Mouse (Mus musculus): ENCODE measurements around the gene Slc22a3. TPM values are rescaled to one million over a fixed set of nuclear protein-coding genes. Genes with fewer than 3 reads are reported as not detected.
A peak's percentile ranks its signal among the peaks of the same experiment; 100 is the strongest.

The Slc22a3 gene
- polyA plus RNA-seq, 1 experiment from 2014 or later: 2.1 TPM

DNA sequence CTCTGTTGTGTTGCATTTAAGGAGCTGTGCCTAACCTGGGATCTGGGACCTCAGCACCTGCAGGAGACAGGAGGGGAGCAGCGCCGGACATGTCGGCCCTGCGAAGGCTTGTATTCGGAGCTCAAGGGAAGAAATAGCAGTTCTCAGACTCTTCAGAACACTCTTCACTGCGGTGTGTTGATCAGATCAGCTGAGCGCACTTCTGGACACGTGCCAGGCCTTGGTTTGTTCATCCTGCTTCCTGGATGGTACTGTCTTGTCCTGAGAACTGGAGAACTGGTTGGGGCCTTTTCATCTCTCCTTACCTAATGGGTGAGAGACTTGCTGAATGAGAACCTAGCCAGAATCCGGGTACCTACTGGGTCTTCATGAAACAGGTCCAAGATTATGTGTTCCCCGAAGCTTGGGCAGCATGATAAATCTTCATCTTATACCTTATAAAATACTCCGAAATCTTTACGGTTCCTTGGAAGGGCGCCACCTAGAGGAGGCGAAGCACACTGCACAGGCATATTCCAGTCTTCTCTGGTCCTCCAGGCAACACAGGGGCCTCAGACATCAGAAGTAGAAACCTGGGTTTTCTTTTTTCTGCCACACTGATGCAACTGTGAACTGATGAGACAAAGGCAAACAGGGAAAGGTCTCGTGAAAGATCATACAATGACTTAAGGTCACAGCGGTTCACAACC, 86.5 kb downstream of the Slc22a3 start:
- 70% methylated on average over 16 of the region's 16 CpGs for WGBS
- Histone ChIP-seq H3K4me2 (no peak overlapping the region), H3K4me3 (no peak overlapping the region), H3K4me1 (0 out of 2 replicates have a peak, but pooled peaks cover 2% of the 10 kb centered on the region), H3K36me3 (no peaks in the 10 kb centered on the region), H3K9me3 (no peaks in the 10 kb centered on the region), H3K27me3 (no peaks in the 10 kb centered on the region), H3K27ac (no peak overlapping the region), H3K9ac (no peak overlapping the region)
- ATAC-seq (ENCODE audit: insufficient number of reproducible peaks, low FRiP score, low TSS enrichment, low read depth): no peak

GRCm38 (mm10) chr17:12419491-12420079, 87.9 kb downstream of the Slc22a3 start:
- H3K9me3 ChIP-seq: no peaks in the 10 kb centered on the region
- no peak overlapping the region for H3K27ac ChIP-seq
- no peak overlapping the region for H3K4me3 ChIP-seq
- no peaks in the 10 kb centered on the region for H3K27me3 ChIP-seq
- no peak overlapping the region for H3K9ac ChIP-seq
- H3K4me1 ChIP-seq: peaks cover 14% of the 10 kb centered on the region
- H3K36me3 ChIP-seq: no peaks in the 10 kb centered on the region
- ATAC-seq (ENCODE audit: insufficient number of reproducible peaks, low FRiP score, low TSS enrichment, low read depth): no peak
- H3K4me2 ChIP-seq: no peak overlapping the region
- 72% methylated on average over 19 of the region's 19 CpGs for WGBS

- Histone ChIP-seq H3K4me1 (peaks cover 27% of the 10 kb centered on the region), H3K9ac (no peak overlapping the region), H3K4me2 (no peak overlapping the region), H3K4me3 (no peak overlapping the region), H3K36me3 (no peaks in the 10 kb centered on the region), H3K27ac (no peak overlapping the region; the same call in 1 of the 2 replicates), H3K27me3 (no peaks in the 10 kb centered on the region), H3K9me3 (no peaks in the 10 kb centered on the region)
- WGBS: 33% methylated on average over 6 of the region's 6 CpGs
- 0 out of 2 replicates have a peak, but pooled peaks have one; percentile 21 for ATAC-seq (ENCODE audit: insufficient number of reproducible peaks, low FRiP score, low TSS enrichment, low read depth)
Observed at GRCm38 (mm10) chr17:12416250-12416895, 91.1 kb downstream of the Slc22a3 start.

DNA sequence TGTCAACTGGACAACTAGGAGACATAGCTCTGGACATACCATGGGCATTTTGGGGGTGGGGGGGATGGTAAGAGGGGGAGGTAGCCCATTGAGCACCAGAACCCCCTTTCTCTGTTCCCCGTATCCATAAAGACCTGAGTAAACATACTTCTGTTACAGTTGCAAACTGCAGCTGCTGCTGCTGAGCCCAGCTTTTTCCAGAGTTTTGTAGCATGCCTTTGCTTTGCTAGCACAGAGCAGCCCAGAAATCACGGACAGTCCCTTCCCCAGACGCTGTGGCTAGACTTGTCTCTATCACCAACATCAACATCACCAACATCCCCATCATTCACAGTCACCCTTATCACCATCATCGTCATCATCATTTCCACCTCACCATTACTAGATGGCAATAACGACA, 91.8 kb downstream of the Slc22a3 start:
- Histone ChIP-seq H3K9me3 (no peaks in the 10 kb centered on the region), H3K4me2 (no peak overlapping the region), H3K9ac (no peak overlapping the region), H3K4me3 (no peak overlapping the region), H3K27ac (peak overlapping the region; percentile 38; the same call in 1 of the 2 replicates), H3K36me3 (no peaks in the 10 kb centered on the region), H3K27me3 (no peaks in the 10 kb centered on the region), H3K4me1 (peaks cover 27% of the 10 kb centered on the region)
- WGBS: 46% methylated on average over 5 of the region's 5 CpGs
- ATAC-seq (ENCODE audit: insufficient number of reproducible peaks, low FRiP score, low TSS enrichment, low read depth): no peak

- Histone ChIP-seq H3K4me2 (no peak overlapping the region), H3K9ac (no peak overlapping the region), H3K27me3 (no peaks in the 10 kb centered on the region)
Observed at GRCm38 (mm10) chr17:12415031-12415735, 92.3 kb downstream of the Slc22a3 start.

DNA sequence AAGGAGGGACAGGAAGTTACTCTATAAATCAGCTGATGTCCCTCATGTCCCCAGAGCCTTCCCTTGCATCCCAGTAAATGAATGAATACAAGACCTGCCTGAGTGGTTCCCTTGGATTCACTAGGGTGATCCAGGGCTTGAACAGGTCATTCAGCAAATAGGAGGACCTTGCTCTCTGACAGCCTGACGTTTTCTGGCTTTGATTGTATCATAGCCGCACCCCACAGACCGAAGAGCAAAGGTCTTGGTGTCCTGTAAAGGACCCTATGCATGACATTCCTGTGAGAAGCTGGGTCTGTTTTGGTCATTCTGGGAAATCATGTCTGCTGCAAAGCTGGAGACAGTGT, 94.6 kb downstream of the Slc22a3 start:
- H3K4me3 ChIP-seq: no peak overlapping the region
- H3K9me3 ChIP-seq: no peaks in the 10 kb centered on the region
- H3K36me3 ChIP-seq: no peaks in the 10 kb centered on the region
- no peak overlapping the region for H3K4me2 ChIP-seq
- H3K9ac ChIP-seq: no peak overlapping the region
- H3K27ac ChIP-seq: 0 out of 2 replicates have a peak overlapping the region, but pooled peaks have one; percentile 9
- 63% methylated on average over 3 of the region's 3 CpGs for WGBS
- no peaks in the 10 kb centered on the region for H3K27me3 ChIP-seq
- ATAC-seq (ENCODE audit: insufficient number of reproducible peaks, low FRiP score, low TSS enrichment, low read depth): no peak
- H3K4me1 ChIP-seq: peaks cover 37% of the 10 kb centered on the region

More at GRCm38 (mm10) chr17:12415031-12415735, 92.3 kb downstream of the Slc22a3 start:
- H3K4me3 ChIP-seq: no peak overlapping the region
- H3K4me1 ChIP-seq: peaks cover 30% of the 10 kb centered on the region
- H3K27ac ChIP-seq: peak overlapping the region; percentile 38; the same call in 1 of the 2 replicates
- ATAC-seq (ENCODE audit: insufficient number of reproducible peaks, low FRiP score, low TSS enrichment, low read depth): no peak
- WGBS: 24% methylated on average over 15 of the region's 15 CpGs
- H3K36me3 ChIP-seq: no peaks in the 10 kb centered on the region
- H3K9me3 ChIP-seq: no peaks in the 10 kb centered on the region

DNA sequence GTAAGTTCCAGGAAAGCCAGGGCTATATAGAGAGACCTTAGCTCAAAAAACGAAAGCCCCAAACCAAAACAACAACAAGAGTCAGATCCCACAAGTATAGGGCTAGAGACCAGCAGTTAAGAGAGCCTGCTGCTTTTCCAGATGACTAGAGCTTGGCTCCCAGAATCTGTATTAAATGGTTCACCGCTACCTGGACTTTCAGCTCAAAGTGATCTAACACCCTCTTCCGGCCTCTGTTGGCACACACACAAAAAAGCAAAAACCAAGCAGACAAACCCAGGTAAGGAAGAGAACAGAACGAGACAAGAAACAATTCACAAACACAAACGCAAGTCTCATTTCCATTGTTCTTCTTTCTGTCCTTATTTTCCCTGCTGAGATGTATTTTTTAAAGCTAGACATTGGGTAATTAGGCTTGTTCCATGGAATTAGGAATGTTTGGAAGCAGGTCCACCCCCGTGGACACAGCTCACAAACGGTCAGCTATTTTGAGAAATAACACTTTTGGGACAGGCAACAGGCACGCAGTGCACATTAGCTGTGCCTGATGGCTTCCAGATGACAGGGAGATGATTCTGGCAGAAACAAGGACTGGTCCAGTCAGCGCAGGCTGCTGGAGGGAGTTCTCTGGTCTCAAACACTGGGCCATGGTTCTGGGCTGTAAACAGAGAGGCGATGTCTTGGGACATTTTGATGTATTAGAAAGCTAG, 95.2 kb downstream of the Slc22a3 start:
- Histone ChIP-seq H3K9ac (no peak overlapping the region), H3K4me3 (no peak overlapping the region), H3K27ac (peak overlapping the region; percentile 5; the same call in 1 of the 2 replicates), H3K27me3 (no peaks in the 10 kb centered on the region), H3K4me2 (no peak overlapping the region), H3K9me3 (no peaks in the 10 kb centered on the region), H3K4me1 (peaks cover 37% of the 10 kb centered on the region), H3K36me3 (no peaks in the 10 kb centered on the region)
- ATAC-seq (ENCODE audit: insufficient number of reproducible peaks, low FRiP score, low TSS enrichment, low read depth): no peak
- 37% methylated on average over 10 of the region's 10 CpGs for WGBS

DNA sequence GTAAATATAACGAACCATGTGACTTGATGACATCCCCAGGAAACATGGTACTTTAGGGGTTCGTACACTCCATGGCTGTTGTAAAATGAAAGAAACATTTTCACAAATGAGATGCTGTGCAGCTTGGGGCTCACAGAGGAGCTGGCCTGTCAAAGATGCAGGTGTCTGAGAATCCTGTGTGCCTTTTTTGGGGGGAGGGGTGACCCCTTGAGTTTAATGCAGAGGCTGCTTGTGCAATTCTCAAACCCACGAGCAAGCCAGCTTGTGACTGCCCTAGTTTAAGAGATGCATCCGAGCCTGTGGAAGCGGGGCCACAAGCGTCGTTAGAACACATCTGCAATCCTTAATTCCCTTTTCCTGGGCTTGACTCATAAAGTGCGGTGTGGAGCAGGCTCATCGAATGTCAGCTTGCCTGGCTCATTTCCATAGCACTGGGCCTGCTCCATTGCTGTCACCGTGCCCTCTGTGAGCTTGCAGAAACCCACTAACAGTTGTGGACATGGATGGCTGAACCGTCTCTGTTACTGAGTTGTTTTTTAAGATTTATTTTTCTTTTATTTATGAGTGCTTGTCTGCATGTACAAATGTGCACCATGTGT, 98.1 kb downstream of the Slc22a3 start:
- Histone ChIP-seq H3K4me1 (peaks cover 22% of the 10 kb centered on the region), H3K27ac (no peak overlapping the region), H3K4me2 (no peak overlapping the region), H3K4me3 (no peak overlapping the region), H3K9ac (no peak overlapping the region), H3K36me3 (no peaks in the 10 kb centered on the region), H3K9me3 (no peaks in the 10 kb centered on the region), H3K27me3 (no peaks in the 10 kb centered on the region)
- WGBS: 34% methylated on average over 11 of the region's 11 CpGs
- ATAC-seq (ENCODE audit: insufficient number of reproducible peaks, low FRiP score, low TSS enrichment, low read depth): no peak

DNA sequence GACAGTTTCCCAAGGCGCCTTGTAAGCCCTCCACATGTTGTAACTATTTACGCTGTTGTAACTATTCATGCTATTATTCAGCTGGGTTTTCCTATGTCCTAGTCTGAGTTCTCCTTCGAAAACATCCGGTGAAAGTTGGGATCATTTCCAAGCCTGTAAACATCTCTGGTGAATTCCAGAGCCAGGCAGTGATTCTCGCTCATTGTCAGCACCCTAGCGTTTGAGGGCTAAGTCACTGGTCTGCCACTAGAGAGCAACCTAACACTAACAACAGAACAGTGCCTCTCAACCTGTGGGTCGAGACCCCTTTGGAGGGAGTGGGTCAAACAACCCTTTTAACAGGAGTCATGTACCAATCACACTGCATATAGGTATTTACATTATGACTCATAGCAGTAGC, 104.1 kb downstream of the Slc22a3 start:
- H3K27ac ChIP-seq: no peak overlapping the region
- no peak overlapping the region for H3K4me2 ChIP-seq
- WGBS: 53% methylated on average over 7 of the region's 7 CpGs
- no peaks in the 10 kb centered on the region for H3K36me3 ChIP-seq
- no peak overlapping the region for H3K4me3 ChIP-seq
- no peaks in the 10 kb centered on the region for H3K9me3 ChIP-seq
- no peaks in the 10 kb centered on the region for H3K4me1 ChIP-seq
- ATAC-seq (ENCODE audit: insufficient number of reproducible peaks, low FRiP score, low TSS enrichment, low read depth): no peak
- no peaks in the 10 kb centered on the region for H3K27me3 ChIP-seq
- no peak overlapping the region for H3K9ac ChIP-seq

- Histone ChIP-seq H3K9ac (no peak overlapping the region), H3K36me3 (no peaks in the 10 kb centered on the region), H3K4me3 (no peak overlapping the region), H3K27ac (no peak overlapping the region), H3K4me2 (no peak overlapping the region), H3K9me3 (no peaks in the 10 kb centered on the region), H3K27me3 (no peaks in the 10 kb centered on the region), H3K4me1 (no peaks in the 10 kb centered on the region)
- 81% methylated on average over 9 of the region's 9 CpGs for WGBS
- no peak for ATAC-seq (ENCODE audit: insufficient number of reproducible peaks, low FRiP score, low TSS enrichment, low read depth)
Observed at GRCm38 (mm10) chr17:12396163-12396677, 111.3 kb downstream of the Slc22a3 start.

DNA sequence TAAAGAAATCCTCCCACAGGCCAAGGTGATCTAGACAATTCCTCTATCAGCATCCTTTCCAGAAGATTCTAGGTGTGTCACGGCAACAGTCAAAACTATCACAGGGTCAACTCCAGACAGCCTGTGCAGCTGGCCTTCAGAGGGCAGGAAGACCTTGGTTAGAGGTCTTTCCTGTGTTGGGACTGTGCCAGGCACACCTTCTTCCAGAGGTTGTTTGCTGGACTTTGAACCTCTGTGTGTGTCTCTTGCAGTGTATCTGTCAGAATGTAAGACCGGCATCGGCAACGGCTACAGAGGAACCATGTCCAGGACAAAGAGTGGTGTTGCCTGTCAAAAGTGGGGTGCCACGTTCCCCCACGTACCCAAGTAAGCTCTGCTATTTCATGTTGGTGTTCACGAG, 119.3 kb downstream of the Slc22a3 start:
- H3K4me1 ChIP-seq: no peaks in the 10 kb centered on the region
- H3K4me3 ChIP-seq: no peak overlapping the region
- no peak overlapping the region for H3K27ac ChIP-seq
- 90% methylated on average over 7 of the region's 7 CpGs for WGBS
- H3K9me3 ChIP-seq: no peaks in the 10 kb centered on the region
- no peak overlapping the region for H3K9ac ChIP-seq
- H3K4me2 ChIP-seq: no peak overlapping the region
- H3K27me3 ChIP-seq: no peaks in the 10 kb centered on the region
- no peaks in the 10 kb centered on the region for H3K36me3 ChIP-seq
- no peak for ATAC-seq (ENCODE audit: insufficient number of reproducible peaks, low FRiP score, low TSS enrichment, low read depth)
